23 mouse cellular contexts compared by ENCODE assay signal in the genomic region with DNA sequence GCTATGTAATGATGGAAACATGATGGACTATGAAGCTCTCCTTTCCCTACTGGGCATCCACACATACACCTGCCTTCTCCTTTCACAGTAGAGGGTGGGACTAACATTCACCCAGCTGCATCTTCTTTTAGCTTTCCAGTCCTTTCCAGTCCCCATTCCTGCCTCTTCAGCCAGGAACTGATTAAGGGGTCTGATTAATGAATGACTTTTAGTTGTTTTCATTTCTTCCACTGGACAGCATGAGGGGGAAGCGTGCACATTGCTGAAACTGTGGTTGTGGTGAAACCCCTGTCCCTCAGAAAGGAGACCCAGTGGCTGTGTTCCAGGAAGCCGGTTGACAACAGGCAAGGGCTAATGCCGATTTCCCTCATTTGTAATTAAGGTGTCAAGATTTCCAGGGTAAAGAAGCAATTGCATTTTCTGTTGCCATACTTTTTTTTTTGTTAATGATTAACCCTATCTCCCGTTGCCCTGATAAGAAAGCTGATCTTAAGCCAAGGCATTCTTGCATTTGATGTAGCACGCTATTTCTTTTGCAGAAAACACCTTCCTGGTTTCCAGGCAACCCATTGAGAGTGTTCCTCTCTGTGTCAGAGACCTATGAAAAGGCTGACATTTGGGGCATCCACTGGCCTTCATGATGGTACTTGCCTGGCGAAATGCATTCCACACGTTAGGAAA. TPM values are rescaled to one million over a fixed set of nuclear protein-coding genes. Genes with fewer than 3 reads are reported as not detected.
DNase-seq lines count a peak whose midpoint lies in the region; ATAC-seq and TF ChIP-seq lines count a peak whose summit lies in the region.
"Had no signal": no experiment of that assay in that cellular context is flagged by ENCODE, and none has a peak within 500 bp of the region (broad histone marks: within the 10 kb centered on the region; RNA-seq: fewer than 3 reads in every experiment).

No protein-coding gene starts in this region.

- H3K4me3 ChIP-seq in liver, embryonic 12.5 days: no peak overlapping the region
- H3K4me3 ChIP-seq in liver, embryonic 11.5 days (ENCODE audit: low read depth, low read length): no peak overlapping the region
- no peak overlapping the region for H3K4me3 ChIP-seq in kidney, adult 2 months (ENCODE audit: insufficient read depth, low read depth, low read length)
- H3K4me3 ChIP-seq in stomach, postnatal 0 days (ENCODE audit: low read depth, low read length): no peak overlapping the region
- H3K4me3 ChIP-seq: limb, embryonic 15.5 days; lung, embryonic 15.5 days; megakaryocyte, embryonic 14.5 days; myocyte had no signal

- H3K9ac ChIP-seq in liver, embryonic 12.5 days: no peak overlapping the region
- no peak overlapping the region for H3K9ac ChIP-seq in liver, embryonic 11.5 days (ENCODE audit: low read depth, low read length)
- H3K9ac ChIP-seq in stomach, postnatal 0 days (ENCODE audit: low read length): no peak overlapping the region
- H3K9ac ChIP-seq: limb, embryonic 15.5 days; lung, embryonic 15.5 days had no signal

- no peaks in the 10 kb centered on the region for H3K4me1 ChIP-seq in liver, embryonic 12.5 days
- no peaks in the 10 kb centered on the region for H3K4me1 ChIP-seq in liver, embryonic 11.5 days (replicated peaks; ENCODE audit: control insufficient read depth, insufficient read depth, low read length)
- peaks cover 6% of the 10 kb centered on the region; the same call in 1 of the 2 replicates for H3K4me1 ChIP-seq in kidney, adult 2 months (ENCODE audit: control insufficient read depth, insufficient read depth, low read length)
- no peaks in the 10 kb centered on the region for H3K4me1 ChIP-seq in stomach, postnatal 0 days (replicated peaks; ENCODE audit: control insufficient read depth, insufficient read depth)
- H3K4me1 ChIP-seq: limb, embryonic 15.5 days; lung, embryonic 15.5 days; megakaryocyte, embryonic 14.5 days had no signal

- TF ChIP-seq EP300 in stomach, postnatal 0 days (optimal IDR thresholded peaks at IDR 0.05): no peak

- DNase-seq in liver, embryonic 11.5 days (ENCODE audit: low spot score): no peak
- peak; percentile 49 for DNase-seq in kidney, adult 2 months
- peak; percentile 33 to 55 for DNase-seq in kidney, postnatal 4 days
- peak; percentile 36 for DNase-seq in stomach, postnatal 0 days (ENCODE audit: low spot score)
- no peak for DNase-seq in spleen, adult 12 weeks (ENCODE audit: low spot score)
- DNase-seq in adrenal gland, postnatal 4 days (ENCODE audit: low spot score in 2 of 2): no peak
- DNase-seq: adrenal gland, postnatal 36 days; B cell, adult 2 months; cerebellum, adult 2 months; heart, postnatal 10 days; layer of hippocampus, postnatal 36 days; midbrain, embryonic 14.5 days; spleen, adult 18-20 months had no signal

- no peak for TF ChIP-seq CTCF in kidney, adult 2 months (conservative IDR thresholded peaks at IDR 0.05; ENCODE audit: insufficient read depth, insufficient read length, low read depth, low read length)
- TF ChIP-seq CTCF in stomach, postnatal 0 days (IDR thresholded peaks at IDR 0.05; ENCODE audit: low read depth): no peak

- H3K36me3 ChIP-seq in liver, embryonic 12.5 days: no peaks in the 10 kb centered on the region
- H3K36me3 ChIP-seq in liver, embryonic 11.5 days (ENCODE audit: control insufficient read depth, insufficient read depth, low read length): no peaks in the 10 kb centered on the region
- H3K36me3 ChIP-seq in kidney, adult 2 months (ENCODE audit: control insufficient read depth, insufficient read depth, low read length): no peaks in the 10 kb centered on the region
- no peaks in the 10 kb centered on the region for H3K36me3 ChIP-seq in stomach, postnatal 0 days (ENCODE audit: control insufficient read depth, insufficient read depth, low read length)
- H3K36me3 ChIP-seq: limb, embryonic 15.5 days; lung, embryonic 15.5 days had no signal

- no peaks in the 10 kb centered on the region for H3K27me3 ChIP-seq in liver, embryonic 12.5 days (replicated peaks)
- H3K27me3 ChIP-seq in liver, embryonic 11.5 days (replicated peaks; ENCODE audit: control insufficient read depth, insufficient read depth, low read length): no peaks in the 10 kb centered on the region
- no peaks in the 10 kb centered on the region for H3K27me3 ChIP-seq in kidney, adult 2 months (replicated peaks; ENCODE audit: control insufficient read depth, insufficient read depth, low read length)
- H3K27me3 ChIP-seq in stomach, postnatal 0 days (ENCODE audit: control insufficient read depth, insufficient read depth, low read length): no peaks in the 10 kb centered on the region
- H3K27me3 ChIP-seq: limb, embryonic 15.5 days; lung, embryonic 15.5 days had no signal

- no peak overlapping the region for H3K27ac ChIP-seq in liver, embryonic 12.5 days
- no peak overlapping the region for H3K27ac ChIP-seq in liver, embryonic 11.5 days (ENCODE audit: low read depth, low read length)
- peak overlapping the region; percentile 48 for H3K27ac ChIP-seq in kidney, adult 2 months (ENCODE audit: insufficient read depth, low read depth, low read length)
- H3K27ac ChIP-seq in stomach, postnatal 0 days (replicated peaks): 0 out of 2 replicates have a peak overlapping the region, but pooled peaks have one; percentile 50
- H3K27ac ChIP-seq: limb, embryonic 15.5 days; lung, embryonic 15.5 days had no signal

- no peak for ATAC-seq in liver, embryonic 12.5 days
- no peak for ATAC-seq in liver, embryonic 11.5 days (replicated peaks; ENCODE audit: low FRiP score)
- peak; percentile 64 for ATAC-seq in stomach, postnatal 0 days (ENCODE audit: low FRiP score, low TSS enrichment)
- ATAC-seq in erythroid progenitor cell, adult 5-6 weeks (replicated peaks; ENCODE audit: low FRiP score, poor library complexity, severe bottlenecking): no peak
- ATAC-seq: forebrain, embryonic 14.5 days had no signal

- no peak for TF ChIP-seq POLR2A in kidney, adult 2 months (IDR thresholded peaks at IDR 0.05; ENCODE audit: low read depth, low read length)

- 40% methylated on average over 7 of the region's 7 CpGs for WGBS in liver, embryonic 12.5 days (ENCODE audit: insufficient replicate concordance)
- WGBS in liver, embryonic 11.5 days: 47% methylated on average over 7 of the region's 7 CpGs
- 18% methylated on average over 7 of the region's 7 CpGs for WGBS in kidney, adult 2 months
- WGBS in stomach, postnatal 0 days: 35% methylated on average over 7 of the region's 7 CpGs

- H3K4me2 ChIP-seq in liver, embryonic 12.5 days: peak overlapping the region; percentile 3; the same call in 1 of the 2 replicates
- no peak overlapping the region for H3K4me2 ChIP-seq in liver, embryonic 11.5 days
- no peak overlapping the region for H3K4me2 ChIP-seq in stomach, postnatal 0 days (replicated peaks; ENCODE audit: low read depth)
- H3K4me2 ChIP-seq: heart, embryonic 11.5 days; limb, embryonic 15.5 days; lung, embryonic 15.5 days had no signal

- H3K9me3 ChIP-seq in liver, embryonic 12.5 days (replicated peaks): no peaks in the 10 kb centered on the region
- H3K9me3 ChIP-seq in liver, embryonic 11.5 days (ENCODE audit: control insufficient read depth, low read length): no peaks in the 10 kb centered on the region
- no peaks in the 10 kb centered on the region for H3K9me3 ChIP-seq in stomach, postnatal 0 days (ENCODE audit: control insufficient read depth, low read length)
- H3K9me3 ChIP-seq: limb, embryonic 15.5 days; lung, embryonic 15.5 days had no signal

RNA-seq across cellular contexts. Expression of a gene that starts 12.1 kb away (rescaled TPM):
- 0.13 and 0.32 TPM in 2 replicates for polyA plus RNA-seq in liver, embryonic 12.5 days (2016; fragmentation: Nextera tagmentation; extraction: Ambion mirVana)
- 0.56 and 0.68 TPM in 2 replicates for polyA plus RNA-seq in liver, embryonic 11.5 days (2014; fragmentation: Nextera tagmentation; extraction: Ambion mirVana)
- polyA plus RNA-seq in kidney, adult 2 months (2012; rRNA removed): 15.6 and 17.8 TPM in 2 replicates
- 20.3 and 20.5 TPM in 2 replicates for polyA plus RNA-seq in stomach, postnatal 0 days (2015; fragmentation: Nextera tagmentation; extraction: Ambion mirVana)
- not detected in 2 replicates for total RNA-seq in erythroid progenitor cell, adult 5-6 weeks (2015; ENCODE audit: low replicate concordance)
- total RNA-seq in erythroid progenitor cell, adult 5-6 weeks (2017; ENCODE audit: low replicate concordance): not detected in 2 replicates
- total RNA-seq in adrenal gland, postnatal 4 days (2021): 1 to 10 TPM; 1.1 to 5.8 TPM
- total RNA-seq: common myeloid progenitor, adult 5-6 weeks; gastrocnemius, postnatal 4 days; heart, postnatal 10 days had no signal

Comparison
In these comparisons a context has a peak if more than half of its experiments do, and no peak if none do; other contexts are left out.
1. H3K27ac ChIP-seq: peak in kidney, adult 2 months (single experiment) and stomach, postnatal 0 days (single experiment); none in liver, embryonic 12.5 days (single experiment) and liver, embryonic 11.5 days (single experiment).
2. DNase-seq: peak in kidney, adult 2 months (single experiment), kidney, postnatal 4 days (2 of 2) and stomach, postnatal 0 days (single experiment); none in liver, embryonic 11.5 days (single experiment), spleen, adult 12 weeks (single experiment) and adrenal gland, postnatal 4 days (0 of 2).